Mouse (Mus musculus) hindbrain, postnatal 0 days (tissue): ENCODE measurements around the gene Casq2. TPM values are rescaled to one million over a fixed set of nuclear protein-coding genes. Genes with fewer than 3 reads are reported as not detected.

Experiments
- ATAC-seq: fragments of 200-750 bp; cut with Nextera tagmentation; 2 replicates; pipeline ENCODE4 v1.8.0; 2017; ENCODE audit warnings: mild to moderate bottlenecking, moderate TSS enrichment, moderate library complexity
- DNase-seq: peaks from one replicate; pipeline ENCODE4 v3.0.0-alpha.2; 2015; ENCODE audit warnings: low spot score
- H3K27ac ChIP-seq: fragments of 300-500 bp; sonication (generic); 2 replicates; pipeline ENCODE4 v1.5.1; 2014; ENCODE audit warnings: mild to moderate bottlenecking
- H3K27me3 ChIP-seq: fragments of 300-500 bp; sonication (generic); 2 replicates; pipeline ENCODE4 v1.6.1; 2014; ENCODE audit warnings: low read length, mixed read lengths; ENCODE audit not compliant: insufficient read depth
- H3K36me3 ChIP-seq: fragments of 300-500 bp; sonication (generic); 2 replicates; pipeline ENCODE4 v1.6.1; 2014; ENCODE audit warnings: low read length, mixed read lengths; ENCODE audit not compliant: insufficient read depth
- H3K4me1 ChIP-seq: fragments of 300-500 bp; sonication (generic); 2 replicates; pipeline ENCODE4 v1.6.1; 2014; ENCODE audit warnings: antibody characterized with exemption, low read length, mixed read lengths; ENCODE audit not compliant: insufficient read depth
- H3K4me2 ChIP-seq: fragments of 300-500 bp; sonication (generic); 2 replicates; pipeline ENCODE4 v1.6.1; 2014; ENCODE audit warnings: low read depth, mild to moderate bottlenecking, low read length, moderate library complexity, mixed read lengths
- H3K4me3 ChIP-seq: fragments of 300-500 bp; sonication (generic); 2 replicates; pipeline ENCODE4 v1.5.1; 2014; ENCODE audit warnings: low read length
- H3K9ac ChIP-seq: fragments of 300-500 bp; sonication (generic); replicated peaks from 2 replicates; pipeline ENCODE4 v1.6.1; 2014; ENCODE audit warnings: mild to moderate bottlenecking, low read length, moderate library complexity, mixed read lengths
- H3K9me3 ChIP-seq: fragments of 300-500 bp; sonication (generic); 2 replicates; pipeline ENCODE4 v1.6.1; 2016; ENCODE audit warnings: low read length, mixed read lengths
- CTCF ChIP-seq: IDR thresholded peaks from 2 replicates; pipeline ENCODE4 v1.5.1; 2016; ENCODE audit warnings: antibody characterized with exemption, control low read depth, low read depth
- WGBS: fragments of 180-500 bp; shearing (Covaris S2); extraction: QIAGEN DNeasy Blood & Tissue Kit; methylation state at CpG from one replicate; pipeline ENCODE4 v1.1.7; 2014; 5-methylcytosine and 5-hydroxymethylcytosine counted together
- polyA plus RNA-seq: library from polyadenylated mRNA; unstranded; fragments of >200 nt; fragmentation: Nextera tagmentation; extraction: Ambion mirVana; gene quantifications from 2 replicates; pipeline ENCODE4 v1.2.1, GENCODE M21; 2015
- total RNA-seq: library from RNA; depleted of rRNA; stranded (reverse); fragments of >200 nt; gene quantifications from 2 replicates; pipeline ENCODE4 v1.2.3, GENCODE M21; 2014

Casq2 gene
- total and polyA plus RNA-seq, 2 experiments from 2014 or later, result 0.56 to 1.4 TPM

DNA sequence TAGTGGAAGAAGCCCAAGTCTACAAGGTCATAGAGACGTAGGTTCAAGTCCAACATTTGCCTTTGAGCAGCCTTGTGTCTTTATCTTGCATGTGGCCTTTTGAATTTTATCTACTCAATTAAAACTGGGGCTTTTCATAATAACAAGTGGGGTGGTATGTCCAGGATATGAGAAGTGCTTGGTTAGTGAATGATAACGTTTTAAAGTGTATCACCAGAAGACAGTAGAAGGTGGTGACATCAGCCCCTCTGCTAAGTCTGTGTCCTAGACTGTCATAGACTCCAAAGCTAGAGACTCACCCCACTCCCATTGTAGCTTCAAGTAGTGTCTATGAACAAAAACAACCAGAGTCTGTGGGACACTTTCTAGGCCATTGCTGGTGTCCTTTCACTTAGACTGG, 42.0 kb downstream of the Casq2 start:
- 0 out of 2 replicates have a peak, but pooled peaks cover 3% of the 10 kb centered on the region for H3K4me1 ChIP-seq
- H3K27me3 ChIP-seq, result no peaks in the 10 kb centered on the region
- H3K4me3 ChIP-seq, result no peak overlapping the region
- H3K9me3 ChIP-seq, result no peaks in the 10 kb centered on the region
- no peak for ATAC-seq
- H3K9ac ChIP-seq, result no peak overlapping the region
- H3K4me2 ChIP-seq, result no peak overlapping the region
- WGBS, result 93% methylated on average over 2 of the region's 2 CpGs
- no peaks in the 10 kb centered on the region for H3K36me3 ChIP-seq
- no peak overlapping the region for H3K27ac ChIP-seq
- no peak for DNase-seq
- no peak for TF ChIP-seq CTCF

- DNase-seq (no peak), ATAC-seq (no peak)
- no peak overlapping the region for H3K4me3 ChIP-seq
- no peak overlapping the region for H3K4me2 ChIP-seq
- H3K27ac ChIP-seq, result no peak overlapping the region
- peak; percentile 35; the same call in 1 of the 2 replicates for TF ChIP-seq CTCF
- 0 out of 2 replicates have a peak, but pooled peaks cover under 1% of the 10 kb centered on the region for H3K4me1 ChIP-seq
- no peaks in the 10 kb centered on the region for H3K36me3 ChIP-seq
- H3K27me3 ChIP-seq, result no peaks in the 10 kb centered on the region
- no peak overlapping the region for H3K9ac ChIP-seq
- no peaks in the 10 kb centered on the region for H3K9me3 ChIP-seq
- 72% methylated on average over 6 of the region's 6 CpGs for WGBS
These were observed 44.3 kb downstream of the Casq2 start for GRCm38 (mm10) chr3:102130478-102130877.

GRCm38 (mm10) chr3:102131627-102132324, 45.6 kb downstream of the Casq2 start:
- H3K4me1 ChIP-seq, result no peaks in the 10 kb centered on the region
- WGBS, result 76% methylated on average over 9 of the region's 9 CpGs
- 0 out of 2 replicates have a peak, but pooled peaks have one; percentile 38 for ATAC-seq

DNA sequence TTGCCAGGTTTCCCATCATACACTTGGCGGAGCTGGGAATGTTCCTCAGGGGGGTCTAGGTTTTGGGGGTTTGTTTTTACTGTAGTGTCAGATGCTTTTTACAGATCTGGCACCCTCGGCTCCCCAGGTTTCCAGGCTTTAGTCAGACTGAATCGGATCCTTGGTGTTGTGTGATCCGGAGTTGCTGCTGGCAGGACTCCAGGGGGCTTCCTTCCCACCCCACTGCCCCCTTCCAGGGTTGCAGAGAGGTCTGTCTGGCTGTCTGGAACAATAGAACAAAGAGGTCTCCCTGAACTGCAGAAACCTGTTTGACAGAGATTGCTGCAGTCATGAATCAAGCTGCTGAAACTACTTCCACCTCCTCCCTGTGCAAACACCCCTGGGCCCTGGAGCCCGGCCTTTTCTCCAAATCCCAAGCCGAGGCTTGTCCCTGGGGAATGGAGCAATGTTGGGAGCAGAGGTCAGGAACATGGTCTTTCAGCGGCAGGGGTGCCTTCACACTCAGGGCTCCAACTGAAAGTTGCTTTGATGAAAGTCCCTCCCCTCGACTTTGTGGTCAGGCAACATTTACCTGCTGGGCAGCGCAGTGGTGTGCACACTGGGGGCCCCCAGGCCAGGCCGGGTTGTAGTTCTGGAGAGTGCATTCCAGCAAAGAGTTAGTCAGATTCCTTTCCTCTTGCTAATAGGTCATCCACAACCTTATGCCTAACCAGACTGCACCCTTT, 49.3 kb downstream of the Casq2 start:
- Histone ChIP-seq H3K4me3 (no peak overlapping the region), H3K4me1 (no peaks in the 10 kb centered on the region), H3K4me2 (no peak overlapping the region), H3K9me3 (no peaks in the 10 kb centered on the region), H3K36me3 (no peaks in the 10 kb centered on the region), H3K27me3 (no peaks in the 10 kb centered on the region), H3K27ac (no peak overlapping the region), H3K9ac (no peak overlapping the region)
- ATAC-seq (no peak), DNase-seq (no peak)
- no peak for TF ChIP-seq CTCF
- WGBS, result 23% methylated on average over 10 of the region's 10 CpGs

More at GRCm38 (mm10) chr3:102131627-102132324, 45.6 kb downstream of the Casq2 start:
- no peak for TF ChIP-seq CTCF
- no peaks in the 10 kb centered on the region for H3K36me3 ChIP-seq
- no peak for DNase-seq
- H3K4me2 ChIP-seq, result no peak overlapping the region
- no peak overlapping the region for H3K9ac ChIP-seq
- no peaks in the 10 kb centered on the region for H3K27me3 ChIP-seq
- no peaks in the 10 kb centered on the region for H3K9me3 ChIP-seq
- no peak overlapping the region for H3K27ac ChIP-seq
- no peak overlapping the region for H3K4me3 ChIP-seq

DNA sequence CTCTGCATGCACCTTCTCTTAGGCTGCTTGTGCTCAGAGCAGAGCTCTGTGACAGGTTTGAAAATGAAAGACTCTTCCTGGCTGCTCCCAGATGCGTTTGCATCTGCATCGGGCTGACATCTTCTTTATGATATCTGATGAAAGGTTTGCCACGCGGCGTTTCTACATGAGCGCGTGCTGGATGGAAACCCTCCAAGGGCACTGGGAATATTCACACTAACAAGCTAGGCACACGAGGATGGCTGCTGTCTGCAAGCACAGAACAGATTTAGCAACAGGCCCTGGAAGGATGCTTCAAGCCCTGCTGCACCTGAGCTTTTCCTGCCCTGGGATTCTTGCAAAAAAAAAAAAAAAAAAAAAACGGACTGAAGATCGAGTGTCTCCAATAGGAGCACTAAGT, 50.9 kb downstream of the Casq2 start:
- DNase-seq (peak; percentile 23), ATAC-seq (no peak)
- Histone ChIP-seq H3K27ac (0 out of 2 replicates have a peak overlapping the region, but pooled peaks have one; percentile 22), H3K9ac (no peak overlapping the region), H3K4me3 (no peak overlapping the region), H3K36me3 (no peaks in the 10 kb centered on the region), H3K27me3 (no peaks in the 10 kb centered on the region), H3K4me2 (no peak overlapping the region), H3K9me3 (no peaks in the 10 kb centered on the region), H3K4me1 (no peaks in the 10 kb centered on the region)
- 56% methylated on average over 10 of the region's 10 CpGs for WGBS
- no peak for TF ChIP-seq CTCF

GRCm38 (mm10) chr3:102138899-102139298, 52.7 kb downstream of the Casq2 start:
- no peaks in the 10 kb centered on the region for H3K36me3 ChIP-seq
- no peak overlapping the region for H3K4me3 ChIP-seq
- no peak overlapping the region for H3K9ac ChIP-seq
- DNase-seq (no peak), ATAC-seq (no peak)
- no peak overlapping the region for H3K4me2 ChIP-seq
- TF ChIP-seq CTCF, result no peak
- no peak overlapping the region for H3K27ac ChIP-seq
- no peaks in the 10 kb centered on the region for H3K27me3 ChIP-seq
- H3K4me1 ChIP-seq, result no peaks in the 10 kb centered on the region
- 59% methylated on average over 6 of the region's 6 CpGs for WGBS
- H3K9me3 ChIP-seq, result no peaks in the 10 kb centered on the region

DNA sequence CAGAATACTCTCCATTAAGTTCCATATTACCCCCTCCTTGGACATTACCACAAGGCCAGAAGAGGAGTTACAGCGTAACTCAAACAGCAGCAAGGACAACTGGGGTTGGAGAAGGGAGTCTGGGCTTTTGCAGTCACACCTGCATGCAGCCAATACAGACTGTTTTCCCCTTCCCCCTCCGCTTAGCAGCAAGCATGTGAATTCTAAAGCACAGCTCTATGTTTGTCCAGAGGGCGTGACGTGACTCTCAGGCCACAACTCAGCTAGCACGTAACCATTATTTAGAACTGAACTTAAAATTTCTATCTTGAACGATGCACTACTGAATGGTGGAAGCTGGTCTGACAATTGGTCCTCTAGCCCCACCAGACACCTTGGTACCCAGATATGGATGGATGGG, 54.4 kb downstream of the Casq2 start:
- DNase-seq, result no peak
- Histone ChIP-seq H3K27ac (no peak overlapping the region), H3K9ac (no peak overlapping the region), H3K4me2 (no peak overlapping the region), H3K4me3 (no peak overlapping the region), H3K4me1 (no peaks in the 10 kb centered on the region), H3K27me3 (no peaks in the 10 kb centered on the region), H3K9me3 (no peaks in the 10 kb centered on the region), H3K36me3 (no peaks in the 10 kb centered on the region)
- no peak for TF ChIP-seq CTCF
- ATAC-seq, result no peak
- WGBS, result 92% methylated on average over 6 of the region's 6 CpGs
